Mouse (Mus musculus): ENCODE results near the gene Gm16253. TPM values are rescaled to one million over a fixed set of nuclear protein-coding genes. Genes with fewer than 3 reads are reported as not detected.

Gene Gm16253
- polyA plus RNA-seq, 1 experiment from 2014 or later: 1.0 TPM

DNA sequence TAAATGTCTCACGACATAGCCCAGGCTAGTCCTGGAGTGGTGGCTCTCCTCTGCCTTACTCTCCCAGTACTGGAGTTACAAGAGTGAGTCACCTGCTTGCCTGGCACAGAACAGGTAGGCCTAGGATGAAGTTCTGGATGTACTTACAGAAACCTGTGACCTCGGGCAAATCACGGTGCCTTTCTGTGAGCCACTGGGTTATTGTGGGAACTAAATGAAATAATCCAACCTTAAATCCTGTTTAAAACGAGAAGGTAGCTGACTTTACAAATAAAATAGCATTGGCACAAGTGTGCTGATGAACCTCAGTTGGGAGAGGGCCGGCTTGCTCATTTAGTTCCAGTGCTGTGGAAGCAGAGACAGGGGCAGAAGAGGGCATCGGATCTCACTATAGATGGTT is 22.5 kb upstream of the Gm16253 start:
- Histone ChIP-seq H3K4me3 (ENCODE audit: low read depth, low read length) (no peak overlapping the region), H3K36me3 (ENCODE audit: control insufficient read depth, insufficient read depth, low read length) (no peaks in the 10 kb centered on the region), H3K9ac (ENCODE audit: low read length) (no peak overlapping the region), H3K9me3 (ENCODE audit: control insufficient read depth, low read length) (no peaks in the 10 kb centered on the region), H3K27ac (ENCODE audit: low read depth, low read length) (no peak overlapping the region), H3K4me2 (ENCODE audit: low read depth, low read length, severe bottlenecking) (no peak overlapping the region), H3K27me3 (ENCODE audit: control insufficient read depth, insufficient read depth, low read length) (no peaks in the 10 kb centered on the region), H3K4me1 (replicated peaks; ENCODE audit: control insufficient read depth, insufficient read depth, low read length) (peaks cover 8% of the 10 kb centered on the region)
- 86% methylated on average over 6 of the region's 6 CpGs for WGBS
- ATAC-seq (replicated peaks; ENCODE audit: low FRiP score): no peak
- DNase-seq (ENCODE audit: low spot score): no peak

DNA sequence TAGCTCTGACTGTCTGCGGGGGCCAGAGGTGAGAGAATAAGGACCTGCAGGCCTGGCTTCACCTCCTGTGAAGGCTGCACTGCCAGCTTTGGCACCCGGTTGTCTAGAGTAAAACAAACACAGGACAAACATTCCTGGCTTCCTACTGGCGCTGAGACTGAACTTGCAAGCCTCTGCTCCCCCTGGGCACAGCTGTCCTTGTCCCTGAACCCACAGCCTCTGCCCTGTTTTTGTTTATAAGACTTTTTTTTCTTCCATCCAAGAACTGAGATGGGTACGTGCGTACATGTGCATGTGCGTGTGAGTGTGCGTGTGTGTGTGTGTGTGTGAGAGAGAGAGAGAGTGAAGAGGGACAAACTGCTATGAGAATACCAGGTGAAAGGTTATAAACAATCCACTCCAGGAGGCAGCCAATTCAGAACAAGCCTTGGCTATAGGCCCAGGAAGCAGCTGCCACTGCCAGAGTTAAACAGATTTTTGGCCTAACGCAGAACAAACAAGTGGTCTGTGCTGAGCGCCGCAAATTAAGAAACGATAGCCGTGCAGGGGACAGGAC is 21.7 kb upstream of the Gm16253 start:
- Histone ChIP-seq H3K4me3 (ENCODE audit: low read depth, low read length) (no peak overlapping the region), H3K4me2 (ENCODE audit: low read depth, low read length, severe bottlenecking) (no peak overlapping the region), H3K4me1 (replicated peaks; ENCODE audit: control insufficient read depth, insufficient read depth, low read length) (peaks cover 10% of the 10 kb centered on the region), H3K9ac (ENCODE audit: low read length) (no peak overlapping the region), H3K9me3 (ENCODE audit: control insufficient read depth, low read length) (no peaks in the 10 kb centered on the region), H3K36me3 (ENCODE audit: control insufficient read depth, insufficient read depth, low read length) (0 out of 2 replicates have a peak, but pooled peaks cover 2% of the 10 kb centered on the region), H3K27ac (ENCODE audit: low read depth, low read length) (peak overlapping the region; percentile 15; the same call in 1 of the 2 replicates), H3K27me3 (ENCODE audit: control insufficient read depth, insufficient read depth, low read length) (no peaks in the 10 kb centered on the region)
- DNase-seq (ENCODE audit: low spot score) (no peak), ATAC-seq (replicated peaks; ENCODE audit: low FRiP score) (no peak)
- WGBS: 56% methylated on average over 12 of the region's 12 CpGs

DNA sequence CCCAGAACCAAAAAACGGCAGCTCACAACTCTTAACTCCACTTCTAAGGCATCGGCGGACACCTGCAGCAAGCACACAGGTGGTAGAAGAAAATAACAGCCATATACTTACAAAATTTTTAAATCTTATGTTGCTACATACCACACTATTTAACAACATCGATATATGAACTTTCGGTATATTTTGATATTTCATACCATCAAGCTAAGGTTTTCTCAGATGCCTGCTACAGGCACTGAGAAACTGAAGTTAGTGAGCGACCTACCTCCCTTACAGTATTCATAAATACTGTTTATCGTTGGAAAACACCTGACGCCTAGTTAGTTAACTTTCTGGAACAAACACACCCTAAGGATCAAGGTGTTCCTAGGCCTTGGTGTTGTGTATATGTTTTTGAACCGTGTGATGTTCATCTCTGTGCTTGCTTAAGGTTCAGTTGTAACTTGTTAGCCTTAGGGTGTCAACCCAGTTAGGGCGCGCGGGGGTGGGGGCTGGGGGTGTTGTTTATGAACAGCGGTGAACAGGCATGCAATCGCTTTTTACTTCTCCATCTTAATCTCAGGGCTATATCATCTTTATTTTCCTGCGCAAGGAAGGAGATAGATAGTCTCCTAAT is 20.7 kb upstream of the Gm16253 start:
- Histone ChIP-seq H3K4me3 (ENCODE audit: low read depth, low read length) (no peak overlapping the region; the same call in 1 of the 2 replicates), H3K27me3 (ENCODE audit: control insufficient read depth, insufficient read depth, low read length) (no peaks in the 10 kb centered on the region), H3K9ac (ENCODE audit: low read length) (no peak overlapping the region), H3K4me2 (ENCODE audit: low read depth, low read length, severe bottlenecking) (no peak overlapping the region; the same call in 1 of the 2 replicates), H3K36me3 (ENCODE audit: control insufficient read depth, insufficient read depth, low read length) (peaks cover 6% of the 10 kb centered on the region; the same call in 1 of the 2 replicates), H3K9me3 (ENCODE audit: control insufficient read depth, low read length) (no peaks in the 10 kb centered on the region), H3K4me1 (replicated peaks; ENCODE audit: control insufficient read depth, insufficient read depth, low read length) (peaks cover 10% of the 10 kb centered on the region), H3K27ac (ENCODE audit: low read depth, low read length) (no peak overlapping the region)
- DNase-seq (ENCODE audit: low spot score) (no peak), ATAC-seq (replicated peaks; ENCODE audit: low FRiP score) (no peak)
- WGBS: 79% methylated on average over 15 of the region's 15 CpGs

DNA sequence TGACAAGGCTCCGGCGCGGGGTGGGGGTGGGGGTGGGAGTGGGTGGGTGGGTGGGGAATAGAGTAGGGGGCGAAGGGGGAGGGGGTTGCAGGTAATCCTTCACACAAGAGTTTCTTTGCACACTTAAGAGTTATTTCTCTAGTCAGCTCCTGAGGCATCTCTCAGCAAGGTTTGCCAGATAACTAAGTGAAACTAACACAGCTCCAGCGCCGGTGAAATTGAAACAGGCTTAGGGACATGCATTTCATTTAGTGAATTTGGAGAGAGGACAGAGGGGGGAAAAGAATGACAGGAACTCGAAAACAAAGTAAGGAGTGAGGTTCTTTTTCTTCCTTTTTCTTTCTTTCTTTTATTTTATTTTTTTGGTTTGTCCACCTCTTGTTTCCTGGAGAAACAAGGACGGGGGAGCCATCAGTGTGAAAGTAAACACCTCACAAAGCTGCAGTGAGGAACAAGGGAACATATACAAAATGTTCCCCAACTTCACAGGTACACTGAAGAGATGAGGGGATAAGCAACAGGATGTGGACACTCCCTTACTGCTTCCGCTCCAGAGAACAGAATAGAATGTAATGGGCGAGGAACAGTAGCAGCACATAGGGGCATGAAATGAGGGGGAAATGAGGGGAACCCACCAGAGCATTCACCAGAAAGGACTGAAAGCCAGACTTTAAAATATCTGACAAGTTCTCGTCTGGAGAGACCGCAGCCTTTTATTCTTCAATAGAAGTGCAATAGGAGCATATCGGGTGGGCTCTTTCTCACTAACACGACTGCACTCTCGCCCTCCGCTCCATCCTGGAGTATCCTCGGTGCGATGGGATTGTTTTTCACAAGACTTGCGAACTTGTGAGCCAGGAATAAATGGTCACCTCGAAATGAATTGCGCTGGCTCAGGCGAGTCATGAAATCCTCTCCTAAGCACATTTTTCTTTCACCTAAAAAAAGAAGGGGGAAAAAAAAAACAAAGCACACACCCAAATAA is 19.8 kb upstream of the Gm16253 start:
- peaks cover 6% of the 10 kb centered on the region; the same call in 1 of the 2 replicates for H3K36me3 ChIP-seq (ENCODE audit: control insufficient read depth, insufficient read depth, low read length)
- DNase-seq (ENCODE audit: low spot score) (no peak), ATAC-seq (replicated peaks; ENCODE audit: low FRiP score) (no peak)
- peak overlapping the region; percentile 65 for H3K4me3 ChIP-seq (ENCODE audit: low read depth, low read length)
- no peaks in the 10 kb centered on the region for H3K27me3 ChIP-seq (ENCODE audit: control insufficient read depth, insufficient read depth, low read length)
- peak overlapping the region; percentile 57 for H3K9ac ChIP-seq (ENCODE audit: low read length)
- H3K4me1 ChIP-seq (replicated peaks; ENCODE audit: control insufficient read depth, insufficient read depth, low read length): peaks cover 10% of the 10 kb centered on the region
- H3K4me2 ChIP-seq (ENCODE audit: low read depth, low read length, severe bottlenecking): peak overlapping the region; percentile 86
- 11% methylated on average over 22 of the region's 22 CpGs for WGBS
- H3K27ac ChIP-seq (ENCODE audit: low read depth, low read length): peak overlapping the region; percentile 60; the same call in 1 of the 2 replicates
- H3K9me3 ChIP-seq (ENCODE audit: control insufficient read depth, low read length): no peaks in the 10 kb centered on the region

DNA sequence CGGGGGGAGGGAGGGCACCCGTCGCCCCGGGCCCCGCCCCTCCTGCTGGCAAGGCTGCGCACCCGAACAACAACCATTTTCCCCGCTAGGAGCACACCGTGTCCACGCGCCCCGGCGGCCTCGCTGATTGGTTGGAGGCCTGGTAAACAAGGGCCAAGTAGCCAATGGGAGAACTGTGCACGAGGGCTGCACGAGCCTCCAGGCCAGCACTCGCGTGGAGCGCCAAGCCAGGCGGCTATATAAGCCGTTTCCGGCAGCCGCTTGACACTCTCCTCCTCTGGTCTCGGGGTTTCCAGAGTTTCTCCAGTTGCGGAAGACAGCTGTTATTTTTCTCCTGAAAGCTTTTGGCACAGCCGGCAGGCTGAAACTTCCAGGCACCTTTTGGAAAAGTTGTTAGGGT is 19.1 kb upstream of the Gm16253 start, which contains the start of gene Txnip:
Gene Txnip (plus strand): TSS at position 264 of the 400 bp plus-strand sequence.
- H3K36me3 ChIP-seq (ENCODE audit: control insufficient read depth, insufficient read depth, low read length): peaks cover 6% of the 10 kb centered on the region; the same call in 1 of the 2 replicates
- peaks cover 10% of the 10 kb centered on the region for H3K4me1 ChIP-seq (replicated peaks; ENCODE audit: control insufficient read depth, insufficient read depth, low read length)
- ATAC-seq (replicated peaks; ENCODE audit: low FRiP score) (peak; percentile 100), DNase-seq (ENCODE audit: low spot score) (peak; percentile 99)
- peak within 1 kb of the TSS; percentile 86 for H3K4me2 ChIP-seq (ENCODE audit: low read depth, low read length, severe bottlenecking)
- H3K4me3 ChIP-seq (ENCODE audit: low read depth, low read length): peak within 1 kb of the TSS; percentile 65
- H3K27me3 ChIP-seq (ENCODE audit: control insufficient read depth, insufficient read depth, low read length): no peaks in the 10 kb centered on the region
- under 1% methylated on average over 26 of the region's 26 CpGs for WGBS
- peak within 1 kb of the TSS; percentile 60; the same call in 1 of the 2 replicates for H3K27ac ChIP-seq (ENCODE audit: low read depth, low read length)
- peak within 1 kb of the TSS; percentile 73 for H3K9ac ChIP-seq (ENCODE audit: low read length)
- no peaks in the 10 kb centered on the region for H3K9me3 ChIP-seq (ENCODE audit: control insufficient read depth, low read length)

DNA sequence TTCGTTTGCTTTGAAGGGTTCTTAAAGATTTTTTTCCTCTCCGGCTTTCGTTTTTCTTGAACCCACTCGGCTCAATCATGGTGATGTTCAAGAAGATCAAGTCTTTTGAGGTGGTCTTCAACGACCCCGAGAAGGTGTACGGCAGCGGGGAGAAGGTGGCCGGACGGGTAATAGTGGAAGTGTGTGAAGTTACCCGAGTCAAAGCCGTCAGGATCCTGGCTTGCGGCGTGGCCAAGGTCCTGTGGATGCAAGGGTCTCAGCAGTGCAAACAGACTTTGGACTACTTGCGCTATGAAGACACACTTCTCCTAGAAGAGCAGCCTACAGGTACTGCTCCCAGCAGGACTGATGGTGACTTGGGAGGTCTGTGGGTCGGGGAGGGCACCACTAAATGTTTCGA is 18.6 kb upstream of the Gm16253 start:
- H3K9me3 ChIP-seq (ENCODE audit: control insufficient read depth, low read length): no peaks in the 10 kb centered on the region
- H3K4me3 ChIP-seq (ENCODE audit: low read depth, low read length): peak overlapping the region; percentile 65
- H3K27ac ChIP-seq (ENCODE audit: low read depth, low read length): no peak overlapping the region; the same call in 1 of the 2 replicates
- H3K4me1 ChIP-seq (replicated peaks; ENCODE audit: control insufficient read depth, insufficient read depth, low read length): peaks cover 10% of the 10 kb centered on the region
- H3K9ac ChIP-seq (ENCODE audit: low read length): peak overlapping the region; percentile 73
- 1% methylated on average over 17 of the region's 17 CpGs for WGBS
- H3K27me3 ChIP-seq (ENCODE audit: control insufficient read depth, insufficient read depth, low read length): no peaks in the 10 kb centered on the region
- ATAC-seq (replicated peaks; ENCODE audit: low FRiP score) (0 out of 2 replicates have a peak, but pooled peaks have one; percentile 29), DNase-seq (ENCODE audit: low spot score) (no peak)
- peaks cover 6% of the 10 kb centered on the region; the same call in 1 of the 2 replicates for H3K36me3 ChIP-seq (ENCODE audit: control insufficient read depth, insufficient read depth, low read length)
- H3K4me2 ChIP-seq (ENCODE audit: low read depth, low read length, severe bottlenecking): peak overlapping the region; percentile 86

DNA sequence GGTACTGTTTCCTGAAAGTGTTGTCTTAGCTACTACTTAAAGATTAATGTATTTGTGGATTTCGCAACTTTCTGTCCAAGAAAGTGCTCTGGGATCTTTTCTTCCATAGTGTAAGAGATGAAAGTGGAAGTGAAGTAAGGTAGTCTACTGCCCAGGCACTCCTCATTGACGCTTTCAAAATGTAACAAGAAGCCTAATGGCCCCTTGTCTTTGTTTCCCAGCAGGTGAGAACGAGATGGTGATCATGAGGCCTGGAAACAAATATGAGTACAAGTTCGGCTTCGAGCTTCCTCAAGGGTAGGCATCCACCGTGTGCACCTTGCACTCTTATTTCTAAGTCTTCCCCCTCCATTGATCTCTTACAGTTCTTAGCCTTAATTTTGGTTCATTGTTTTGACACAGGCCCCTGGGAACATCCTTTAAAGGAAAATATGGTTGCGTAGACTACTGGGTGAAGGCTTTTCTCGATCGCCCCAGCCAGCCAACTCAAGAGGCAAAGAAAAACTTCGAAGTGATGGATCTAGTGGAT is 18.1 kb upstream of the Gm16253 start:
- H3K9me3 ChIP-seq (ENCODE audit: control insufficient read depth, low read length): no peaks in the 10 kb centered on the region
- DNase-seq (ENCODE audit: low spot score) (no peak), ATAC-seq (replicated peaks; ENCODE audit: low FRiP score) (no peak)
- peak overlapping the region; percentile 65 for H3K4me3 ChIP-seq (ENCODE audit: low read depth, low read length)
- H3K27ac ChIP-seq (ENCODE audit: low read depth, low read length): no peak overlapping the region
- H3K4me1 ChIP-seq (replicated peaks; ENCODE audit: control insufficient read depth, insufficient read depth, low read length): peaks cover 10% of the 10 kb centered on the region
- H3K4me2 ChIP-seq (ENCODE audit: low read depth, low read length, severe bottlenecking): peak overlapping the region; percentile 86
- H3K27me3 ChIP-seq (ENCODE audit: control insufficient read depth, insufficient read depth, low read length): no peaks in the 10 kb centered on the region
- WGBS: 56% methylated on average over 10 of the region's 10 CpGs
- H3K36me3 ChIP-seq (ENCODE audit: control insufficient read depth, insufficient read depth, low read length): peaks cover 6% of the 10 kb centered on the region; the same call in 1 of the 2 replicates
- peak overlapping the region; percentile 73 for H3K9ac ChIP-seq (ENCODE audit: low read length)

DNA sequence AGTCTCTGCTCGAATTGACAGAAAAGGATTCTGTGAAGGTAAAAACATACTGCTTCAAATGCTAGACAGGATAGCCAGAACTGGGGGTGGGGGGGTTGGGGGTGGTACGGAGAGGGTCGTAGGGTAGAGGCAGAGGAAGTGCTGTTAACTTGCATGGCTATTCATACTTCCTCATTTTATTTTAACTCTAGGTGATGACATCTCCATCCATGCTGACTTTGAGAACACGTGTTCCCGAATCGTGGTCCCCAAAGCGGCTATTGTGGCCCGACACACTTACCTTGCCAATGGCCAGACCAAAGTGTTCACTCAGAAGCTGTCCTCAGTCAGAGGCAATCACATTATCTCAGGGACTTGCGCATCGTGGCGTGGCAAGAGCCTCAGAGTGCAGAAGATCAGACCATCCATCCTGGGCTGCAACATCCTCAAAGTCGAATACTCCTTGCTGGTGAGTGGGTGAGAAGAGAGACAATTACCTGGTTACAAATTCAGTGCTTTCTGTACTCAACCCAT is 17.3 kb upstream of the Gm16253 start:
- 89% methylated on average over 12 of the region's 12 CpGs for WGBS
- no peak for ATAC-seq (replicated peaks; ENCODE audit: low FRiP score)
- no peak overlapping the region for H3K9ac ChIP-seq (ENCODE audit: low read length)

More for the DNA sequence above, 17.3 kb upstream of the Gm16253 start:
- Histone ChIP-seq H3K9me3 (ENCODE audit: control insufficient read depth, low read length) (no peaks in the 10 kb centered on the region), H3K4me1 (replicated peaks; ENCODE audit: control insufficient read depth, insufficient read depth, low read length) (peaks cover 10% of the 10 kb centered on the region), H3K27me3 (ENCODE audit: control insufficient read depth, insufficient read depth, low read length) (no peaks in the 10 kb centered on the region), H3K4me2 (ENCODE audit: low read depth, low read length, severe bottlenecking) (peak overlapping the region; percentile 86), H3K4me3 (ENCODE audit: low read depth, low read length) (peak overlapping the region; percentile 65; the same call in 1 of the 2 replicates), H3K36me3 (ENCODE audit: control insufficient read depth, insufficient read depth, low read length) (peaks cover 6% of the 10 kb centered on the region; the same call in 1 of the 2 replicates), H3K27ac (ENCODE audit: low read depth, low read length) (no peak overlapping the region)
- DNase-seq (ENCODE audit: low spot score): no peak

Measured in forebrain, embryonic 11.5 days (tissue).